Mouse (Mus musculus) ovary, adult 18-20 months (tissue): ENCODE results near the gene Zcchc9.

ENCODE experiments used
- DNase-seq: peaks from one replicate; pipeline ENCODE4 v3.0.0; 2022; ENCODE audit warnings: low spot score, mixed read lengths

Zcchc9 gene

DNA sequence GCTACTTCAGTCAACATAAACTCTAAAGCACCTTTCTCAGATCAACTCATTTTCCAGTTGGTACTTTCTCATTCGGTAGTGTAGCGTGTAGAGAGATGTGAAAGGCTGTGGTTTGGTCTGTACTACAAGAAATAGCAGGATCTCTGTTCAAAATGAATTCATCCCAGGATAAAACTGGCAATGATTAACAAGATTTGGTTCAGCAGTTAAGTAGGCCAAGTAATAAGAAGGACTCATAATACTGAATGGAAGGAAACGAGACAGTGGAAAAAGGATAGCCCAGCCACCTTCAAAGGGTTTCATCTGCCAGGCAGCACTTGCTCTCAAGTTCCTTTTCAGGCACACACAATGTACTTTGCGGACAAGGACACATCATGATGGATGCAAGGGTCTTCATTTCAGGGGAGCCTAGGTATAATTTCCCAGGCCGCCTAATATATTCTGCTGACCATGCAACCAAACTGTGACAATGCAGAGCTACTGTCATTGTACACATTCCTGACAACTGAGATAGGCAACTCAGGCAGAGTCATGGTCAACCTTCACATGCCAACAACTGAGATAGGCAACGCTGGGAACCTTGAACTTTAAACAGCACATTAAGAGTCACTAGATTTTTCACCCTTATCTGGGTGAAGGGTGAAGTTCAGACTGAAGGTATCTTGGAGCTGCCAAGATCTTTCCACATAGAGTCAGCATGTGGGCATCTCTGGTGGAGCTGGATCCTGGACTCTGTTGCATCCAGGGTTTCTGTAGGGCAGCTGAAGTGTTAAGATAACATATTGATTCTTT lies 45.7 kb downstream of the Zcchc9 start:
- no peak for DNase-seq

- no peak for DNase-seq
These were observed 47.0 kb downstream of the Zcchc9 start for GRCm38 (mm10) chr13:91760302-91761050.

DNA sequence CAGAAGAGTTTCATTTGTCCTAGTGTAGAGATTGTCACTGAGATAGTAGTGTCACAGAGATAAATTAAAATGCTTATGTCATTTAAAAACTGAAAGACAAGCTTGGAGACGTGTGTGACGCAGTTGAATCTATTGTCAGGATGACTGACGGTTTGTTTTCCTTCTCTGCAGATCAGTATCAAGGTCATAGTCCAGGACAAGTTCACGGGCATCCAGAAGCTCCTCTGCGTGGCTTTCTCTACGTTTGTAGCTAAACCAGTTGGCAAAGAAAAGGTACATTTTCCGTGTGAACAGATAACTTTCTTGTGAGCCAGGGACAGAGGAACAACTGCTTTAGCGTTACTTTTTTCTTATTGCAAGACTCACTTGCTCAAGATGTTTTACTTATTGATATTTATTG lies 47.7 kb downstream of the Zcchc9 start:
- no peak for DNase-seq

- no peak for DNase-seq
These were observed 49.0 kb downstream of the Zcchc9 start for GRCm38 (mm10) chr13:91758316-91759048.

GRCm38 (mm10) chr13:91756230-91756629 lies 51.3 kb downstream of the Zcchc9 start:
- DNase-seq, result no peak

- DNase-seq, result no peak
These were observed 52.7 kb downstream of the Zcchc9 start for GRCm38 (mm10) chr13:91754762-91755161.

DNA sequence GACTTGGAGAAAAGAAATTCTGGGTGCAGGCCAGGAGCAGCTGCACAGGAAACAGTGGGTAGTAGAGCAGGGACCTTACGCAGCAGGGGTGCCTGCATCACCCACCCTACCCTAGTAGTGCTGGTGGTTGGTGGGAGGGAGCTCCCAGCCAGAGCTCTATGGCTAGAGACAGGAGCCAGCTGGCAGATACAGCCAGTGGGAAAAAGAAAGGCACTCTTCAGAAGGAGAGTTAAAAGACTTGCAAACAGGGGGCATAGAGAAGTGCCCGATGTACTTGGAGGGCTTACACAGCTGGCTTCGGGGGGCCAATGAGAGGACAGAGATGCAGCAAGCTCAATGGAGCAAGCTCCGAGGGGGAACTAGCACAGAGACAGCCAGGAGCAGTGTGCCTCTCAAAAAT lies 53.8 kb downstream of the Zcchc9 start:
- DNase-seq, result no peak

DNA sequence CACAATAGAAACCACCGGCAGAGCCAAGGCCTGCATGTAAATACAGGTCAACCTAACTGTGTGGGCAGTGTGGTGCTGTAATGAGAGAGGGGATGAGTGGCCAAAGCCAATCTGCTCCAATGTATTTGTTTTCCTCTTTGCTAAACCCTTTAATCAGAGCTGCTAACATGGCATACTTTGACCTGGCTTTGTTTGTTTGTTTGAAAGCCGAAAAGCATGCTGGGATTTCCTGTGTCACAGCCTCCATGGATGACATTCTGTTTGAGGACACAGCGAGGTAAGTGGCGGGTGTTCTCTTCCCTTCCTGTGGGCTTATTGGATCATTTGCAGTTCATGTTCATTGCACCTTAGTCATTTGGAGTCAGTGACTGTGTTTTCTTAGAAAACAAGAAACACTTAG lies 57.5 kb downstream of the Zcchc9 start:
- DNase-seq, result no peak

- DNase-seq, result no peak
These were observed 59.1 kb downstream of the Zcchc9 start for GRCm38 (mm10) chr13:91748401-91748800.
